Mouse (Mus musculus): ENCODE data around the gene Osbp2. TPM values are rescaled to one million over a fixed set of nuclear protein-coding genes. Genes with fewer than 3 reads are reported as not detected.
A peak's percentile ranks its signal among the peaks of the same experiment; 100 is the strongest.

Osbp2 gene
- polyA plus RNA-seq, 1 experiment from 2014 or later: 0.33 TPM

DNA sequence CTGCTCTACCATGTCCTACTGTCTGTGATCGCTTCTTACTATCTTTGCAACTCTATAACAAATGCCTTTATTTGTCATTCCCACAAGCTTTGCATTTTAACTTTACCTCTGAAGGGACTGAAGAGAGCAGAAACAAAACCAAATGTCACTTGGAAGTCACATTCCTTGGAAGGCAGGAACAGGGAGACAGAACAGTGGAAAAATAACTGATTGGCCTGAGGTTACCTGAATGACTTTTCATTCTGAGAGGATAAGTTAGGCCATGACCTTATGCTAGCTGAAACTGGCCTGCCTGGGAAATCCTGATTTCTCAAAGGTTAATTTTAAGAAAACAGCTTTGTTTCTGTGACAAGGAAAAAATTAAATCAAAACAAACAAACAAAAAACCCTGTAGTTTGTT lies 32.2 kb upstream of the Osbp2 start:
- H3K36me3 ChIP-seq: peaks cover 28% of the 10 kb centered on the region
- peaks cover 21% of the 10 kb centered on the region for H3K4me1 ChIP-seq
- H3K9ac ChIP-seq: no peak overlapping the region
- H3K27ac ChIP-seq (replicated peaks): no peak overlapping the region
- H3K27me3 ChIP-seq (replicated peaks): 0 out of 2 replicates have a peak, but pooled peaks cover 5% of the 10 kb centered on the region
- ATAC-seq (ENCODE audit: extremely low read depth, insufficient number of reproducible peaks, low FRiP score, low TSS enrichment): no peak
- 75% methylated on average over 1 of the region's 1 CpGs for WGBS
- H3K4me3 ChIP-seq: no peak overlapping the region
- no peak overlapping the region for H3K4me2 ChIP-seq
- H3K9me3 ChIP-seq: no peaks in the 10 kb centered on the region

GRCm38 (mm10) chr11:3895458-3895857 lies 31.8 kb upstream of the Osbp2 start:
- Histone ChIP-seq H3K36me3 (peaks cover 28% of the 10 kb centered on the region), H3K4me1 (peaks cover 20% of the 10 kb centered on the region), H3K9me3 (no peaks in the 10 kb centered on the region), H3K4me2 (peak overlapping the region; percentile 96), H3K27me3 (replicated peaks) (0 out of 2 replicates have a peak, but pooled peaks cover 6% of the 10 kb centered on the region), H3K27ac (replicated peaks) (peak overlapping the region; percentile 86), H3K4me3 (peak overlapping the region; percentile 64), H3K9ac (peak overlapping the region; percentile 83)
- 5% methylated on average over 10 of the region's 10 CpGs for WGBS
- ATAC-seq (ENCODE audit: extremely low read depth, insufficient number of reproducible peaks, low FRiP score, low TSS enrichment): no peak; the same call in 1 of the 2 replicates

DNA sequence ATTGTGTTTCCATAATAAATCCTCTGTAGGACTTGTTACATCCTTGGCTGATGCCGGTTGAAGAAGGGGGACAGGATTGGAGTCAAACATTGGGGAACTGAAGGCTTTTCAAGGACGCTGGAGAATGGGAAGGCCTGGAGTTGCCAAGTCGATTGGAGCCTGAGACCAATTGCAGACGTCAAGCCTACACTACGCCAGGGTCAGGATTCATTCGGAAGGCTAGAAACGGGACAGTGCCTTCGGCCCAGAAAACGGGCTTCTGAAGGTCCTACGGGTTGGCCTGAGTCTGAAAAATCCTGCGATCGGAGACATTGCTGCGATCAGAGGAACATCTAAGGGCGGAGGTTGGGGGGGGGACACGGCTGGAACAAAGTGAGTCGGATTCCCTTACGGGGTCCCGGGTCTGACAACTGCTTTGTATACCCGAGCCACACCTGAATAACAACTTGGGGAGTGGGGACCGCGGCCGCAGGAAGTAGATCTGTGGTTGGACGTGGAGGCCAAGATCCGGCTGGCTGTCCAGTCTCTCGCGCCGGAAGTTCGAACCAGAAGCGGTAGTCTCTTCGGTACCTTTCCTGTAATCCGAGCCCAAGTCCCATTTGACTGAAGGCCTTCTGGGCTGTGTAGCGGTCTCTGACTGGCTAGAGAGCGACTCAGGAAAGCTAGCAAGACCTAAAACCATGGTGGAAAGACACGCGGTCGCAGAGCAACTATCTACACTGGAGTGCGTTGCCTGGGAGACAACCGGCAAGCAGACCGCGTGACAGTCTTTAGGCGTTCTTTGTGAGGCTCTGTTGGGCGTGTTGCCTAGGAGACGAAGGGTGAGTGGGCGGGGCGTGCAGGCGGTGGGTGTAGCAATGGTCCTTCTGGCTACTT lies 30.9 kb upstream of the Osbp2 start, which contains the start of the genes 4921536K21Rik and Dusp18:
Gene 4921536K21Rik (minus strand): TSS at position 693 of the 876 bp plus-strand sequence.
Gene Dusp18 (plus strand): TSS at position 835 of the 876 bp plus-strand sequence.
- Histone ChIP-seq H3K9ac (peak within 1 kb of the TSS; percentile 83), H3K27ac (replicated peaks) (peak within 1 kb of the TSS; percentile 86), H3K4me1 (peaks cover 14% of the 10 kb centered on the region), H3K4me2 (peak within 1 kb of the TSS; percentile 96), H3K9me3 (no peaks in the 10 kb centered on the region), H3K27me3 (replicated peaks) (peaks cover 11% of the 10 kb centered on the region; the same call in 1 of the 2 replicates), H3K36me3 (peaks cover 28% of the 10 kb centered on the region), H3K4me3 (peak within 1 kb of the TSS; percentile 64)
- WGBS: 3% methylated on average over 46 of the region's 46 CpGs
- peak; percentile 90 for ATAC-seq (ENCODE audit: extremely low read depth, insufficient number of reproducible peaks, low FRiP score, low TSS enrichment)

GRCm38 (mm10) chr11:3893970-3894369 lies 30.3 kb upstream of the Osbp2 start:
- no peak for ATAC-seq (ENCODE audit: extremely low read depth, insufficient number of reproducible peaks, low FRiP score, low TSS enrichment)
- 74% methylated on average over 6 of the region's 6 CpGs for WGBS
- no peak overlapping the region for H3K4me3 ChIP-seq
- no peak overlapping the region for H3K27ac ChIP-seq (replicated peaks)
- H3K4me1 ChIP-seq: peaks cover 14% of the 10 kb centered on the region
- no peak overlapping the region for H3K9ac ChIP-seq
- H3K36me3 ChIP-seq: peaks cover 21% of the 10 kb centered on the region
- no peaks in the 10 kb centered on the region for H3K9me3 ChIP-seq
- H3K27me3 ChIP-seq (replicated peaks): peaks cover 11% of the 10 kb centered on the region; the same call in 1 of the 2 replicates
- peak overlapping the region; percentile 96 for H3K4me2 ChIP-seq

DNA sequence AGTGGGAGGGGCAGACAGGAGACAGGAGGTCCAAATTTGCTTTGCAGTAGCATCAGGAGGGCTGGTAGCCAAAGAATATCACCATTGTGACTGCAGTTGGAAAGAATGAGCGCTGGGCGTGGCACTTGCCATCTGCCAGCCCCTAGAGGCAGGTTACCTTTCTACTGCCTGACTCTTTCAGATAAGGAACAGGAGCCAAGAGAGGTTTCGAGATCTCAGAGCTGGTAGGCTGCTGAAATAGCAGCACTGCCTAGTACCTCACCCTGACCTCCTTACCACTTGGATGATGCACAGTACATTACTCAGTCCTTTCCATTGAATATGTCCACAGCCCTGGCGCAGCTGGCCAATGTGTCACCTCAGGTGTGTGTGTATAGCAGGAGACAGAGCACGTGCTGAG lies 23.6 kb upstream of the Osbp2 start:
- H3K4me3 ChIP-seq: no peak overlapping the region
- no peak overlapping the region for H3K4me2 ChIP-seq
- no peak overlapping the region for H3K9ac ChIP-seq
- 62% methylated on average over 5 of the region's 5 CpGs for WGBS
- H3K9me3 ChIP-seq: no peaks in the 10 kb centered on the region
- H3K4me1 ChIP-seq: 0 out of 2 replicates have a peak, but pooled peaks cover 2% of the 10 kb centered on the region
- no peak overlapping the region for H3K27ac ChIP-seq (replicated peaks)
- no peaks in the 10 kb centered on the region for H3K36me3 ChIP-seq
- peaks cover 21% of the 10 kb centered on the region; the same call in 1 of the 2 replicates for H3K27me3 ChIP-seq (replicated peaks)
- ATAC-seq (ENCODE audit: extremely low read depth, insufficient number of reproducible peaks, low FRiP score, low TSS enrichment): no peak

GRCm38 (mm10) chr11:3883711-3884110 lies 20.0 kb upstream of the Osbp2 start:
- H3K9me3 ChIP-seq: no peaks in the 10 kb centered on the region
- no peak overlapping the region for H3K4me3 ChIP-seq
- H3K36me3 ChIP-seq: no peaks in the 10 kb centered on the region
- 71% methylated on average over 3 of the region's 3 CpGs for whole genome bisulfite sequencing
- H3K27me3 ChIP-seq (replicated peaks): peaks cover 25% of the 10 kb centered on the region
- 0 out of 2 replicates have a peak, but pooled peaks cover 2% of the 10 kb centered on the region for H3K4me1 ChIP-seq
- H3K27ac ChIP-seq (replicated peaks): no peak overlapping the region
- no peak overlapping the region for H3K4me2 ChIP-seq
- ATAC-seq (ENCODE audit: extremely low read depth, insufficient number of reproducible peaks, low FRiP score, low TSS enrichment): no peak
- no peak overlapping the region for H3K9ac ChIP-seq

DNA sequence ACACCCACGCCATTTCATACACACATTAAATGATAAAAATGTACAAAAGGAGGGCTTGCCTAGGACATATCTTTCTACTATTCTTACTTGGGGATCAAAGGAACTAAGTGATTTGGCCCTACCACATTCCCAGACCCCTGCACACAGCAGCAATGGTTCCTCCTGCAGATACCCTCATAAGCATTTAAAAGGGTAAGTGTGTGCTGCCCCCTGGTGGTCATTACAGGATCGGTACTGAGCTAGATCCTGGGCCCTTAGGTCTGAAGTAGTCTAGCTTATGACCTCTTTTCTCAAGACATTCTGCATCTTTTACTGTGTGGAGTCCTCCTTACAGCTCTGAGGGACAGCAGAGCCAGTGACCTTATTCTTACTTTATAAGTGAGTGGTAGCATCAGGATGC lies 16.1 kb upstream of the Osbp2 start:
- Histone ChIP-seq H3K4me1 (0 out of 2 replicates have a peak, but pooled peaks cover under 1% of the 10 kb centered on the region), H3K4me3 (no peak overlapping the region), H3K36me3 (no peaks in the 10 kb centered on the region), H3K9ac (no peak overlapping the region), H3K4me2 (no peak overlapping the region), H3K9me3 (no peaks in the 10 kb centered on the region), H3K27ac (replicated peaks) (no peak overlapping the region), H3K27me3 (replicated peaks) (peaks cover 22% of the 10 kb centered on the region)
- 37% methylated on average over 2 of the region's 2 CpGs for WGBS
- no peak for ATAC-seq (ENCODE audit: extremely low read depth, insufficient number of reproducible peaks, low FRiP score, low TSS enrichment)

DNA sequence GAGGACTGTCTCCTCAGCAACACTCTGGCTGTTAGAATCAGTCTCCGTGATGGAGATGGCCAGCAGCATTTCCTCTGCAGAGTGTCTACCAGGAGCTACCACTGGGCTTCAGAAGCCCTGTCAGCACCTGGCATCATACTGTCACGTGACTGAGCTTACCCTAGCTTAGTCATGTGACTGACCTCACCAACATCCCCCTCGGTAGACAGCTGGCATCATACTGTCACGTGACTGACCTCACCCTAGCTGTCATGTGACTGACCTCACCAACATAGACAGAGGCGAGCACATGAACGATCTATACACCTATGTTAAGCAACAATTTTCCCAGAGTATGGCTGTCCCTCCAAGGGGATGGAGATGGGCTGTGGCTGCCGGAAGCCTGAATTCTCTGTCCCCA lies 15.0 kb upstream of the Osbp2 start:
- Histone ChIP-seq H3K27me3 (replicated peaks) (peaks cover 22% of the 10 kb centered on the region), H3K9me3 (no peaks in the 10 kb centered on the region), H3K27ac (replicated peaks) (no peak overlapping the region), H3K4me2 (no peak overlapping the region), H3K4me1 (no peaks in the 10 kb centered on the region), H3K4me3 (no peak overlapping the region), H3K9ac (no peak overlapping the region), H3K36me3 (no peaks in the 10 kb centered on the region)
- ATAC-seq (ENCODE audit: extremely low read depth, insufficient number of reproducible peaks, low FRiP score, low TSS enrichment): no peak
- WGBS: 58% methylated on average over 7 of the region's 7 CpGs

GRCm38 (mm10) chr11:3876419-3876818 lies 12.7 kb upstream of the Osbp2 start:
- H3K36me3 ChIP-seq: no peaks in the 10 kb centered on the region
- H3K9me3 ChIP-seq: no peaks in the 10 kb centered on the region
- no peaks in the 10 kb centered on the region for H3K4me1 ChIP-seq
- H3K4me3 ChIP-seq: no peak overlapping the region
- H3K4me2 ChIP-seq: no peak overlapping the region
- H3K9ac ChIP-seq: no peak overlapping the region
- peaks cover 5% of the 10 kb centered on the region for H3K27me3 ChIP-seq (replicated peaks)
- ATAC-seq (ENCODE audit: extremely low read depth, insufficient number of reproducible peaks, low FRiP score, low TSS enrichment): no peak
- H3K27ac ChIP-seq (replicated peaks): no peak overlapping the region
- 68% methylated on average over 6 of the region's 6 CpGs for WGBS

GRCm38 (mm10) chr11:3864343-3864742 lies 640 bp upstream of the Osbp2 start:
- Histone ChIP-seq H3K4me2 (peak overlapping the region; percentile 88), H3K4me1 (peaks cover 16% of the 10 kb centered on the region), H3K36me3 (no peaks in the 10 kb centered on the region), H3K27ac (replicated peaks) (no peak overlapping the region), H3K9me3 (no peaks in the 10 kb centered on the region), H3K27me3 (replicated peaks) (peaks cover 55% of the 10 kb centered on the region), H3K4me3 (peak overlapping the region; percentile 59), H3K9ac (no peak overlapping the region)
- WGBS: 42% methylated on average over 6 of the region's 6 CpGs
- no peak for ATAC-seq (ENCODE audit: extremely low read depth, insufficient number of reproducible peaks, low FRiP score, low TSS enrichment)

DNA sequence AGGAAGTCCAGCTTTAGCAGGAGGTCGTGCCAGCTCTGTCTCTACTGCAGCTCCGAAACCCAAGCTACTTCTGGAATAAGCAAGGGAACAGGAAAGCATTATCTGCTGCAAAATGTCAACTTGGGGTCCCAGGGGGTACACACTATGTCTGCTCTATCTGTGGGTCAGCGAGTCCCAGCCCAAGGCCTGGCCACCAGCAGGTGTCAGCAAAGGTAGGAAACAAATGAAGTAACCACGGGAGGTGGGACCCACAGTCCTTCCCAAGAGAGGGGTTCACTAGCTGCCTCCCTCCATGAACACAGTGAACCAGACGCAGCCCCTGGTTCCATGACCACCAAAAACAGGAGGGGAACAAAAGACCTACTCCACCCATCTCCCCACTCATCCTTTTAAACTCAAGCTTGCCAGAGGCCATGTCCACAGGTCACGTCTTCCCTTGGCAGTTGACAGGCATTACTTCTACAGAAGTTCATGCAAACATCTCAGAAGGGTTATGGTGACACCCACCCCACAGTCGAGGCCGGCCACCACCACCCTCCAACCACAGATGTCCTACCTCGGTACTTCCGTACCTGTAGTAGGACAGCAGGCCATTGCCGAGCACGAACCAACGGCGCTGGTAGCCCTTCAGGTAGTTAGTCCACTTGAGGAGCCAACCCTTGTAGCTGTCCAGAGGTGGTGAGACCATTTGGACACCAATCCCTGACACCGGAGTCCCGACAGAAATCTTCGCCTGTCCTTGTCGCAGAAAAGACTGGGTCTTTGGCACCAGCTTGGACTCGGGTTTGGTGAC lies 846 bp downstream of the Osbp2 start:
- peaks cover 55% of the 10 kb centered on the region for H3K27me3 ChIP-seq (replicated peaks)
- peak overlapping the region; percentile 88 for H3K4me2 ChIP-seq
- H3K36me3 ChIP-seq: no peaks in the 10 kb centered on the region
- H3K4me1 ChIP-seq: peaks cover 16% of the 10 kb centered on the region
- H3K9ac ChIP-seq: peak overlapping the region; percentile 80
- H3K27ac ChIP-seq (replicated peaks): no peak overlapping the region
- ATAC-seq (ENCODE audit: extremely low read depth, insufficient number of reproducible peaks, low FRiP score, low TSS enrichment): no peak
- peak overlapping the region; percentile 59 for H3K4me3 ChIP-seq
- WGBS: 67% methylated on average over 19 of the region's 19 CpGs
- H3K9me3 ChIP-seq: no peaks in the 10 kb centered on the region
